Mouse (Mus musculus) hindbrain, postnatal 0 days (tissue): ENCODE results near the gene Apoa1. TPM values are rescaled to one million over a fixed set of nuclear protein-coding genes. Genes with fewer than 3 reads are reported as not detected.

Experiments
- ATAC-seq: fragments of 200-750 bp; cut with Nextera tagmentation; 2 replicates; pipeline ENCODE4 v1.8.0; 2017; ENCODE audit warnings: mild to moderate bottlenecking, moderate TSS enrichment, moderate library complexity
- DNase-seq: peaks from one replicate; pipeline ENCODE4 v3.0.0-alpha.2; 2015; ENCODE audit warnings: low spot score
- H3K27ac ChIP-seq: fragments of 300-500 bp; sonication (generic); 2 replicates; pipeline ENCODE4 v1.5.1; 2014; ENCODE audit warnings: mild to moderate bottlenecking
- H3K27me3 ChIP-seq: fragments of 300-500 bp; sonication (generic); 2 replicates; pipeline ENCODE4 v1.6.1; 2014; ENCODE audit warnings: low read length, mixed read lengths; ENCODE audit not compliant: insufficient read depth
- H3K36me3 ChIP-seq: fragments of 300-500 bp; sonication (generic); 2 replicates; pipeline ENCODE4 v1.6.1; 2014; ENCODE audit warnings: low read length, mixed read lengths; ENCODE audit not compliant: insufficient read depth
- H3K4me1 ChIP-seq: fragments of 300-500 bp; sonication (generic); 2 replicates; pipeline ENCODE4 v1.6.1; 2014; ENCODE audit warnings: antibody characterized with exemption, low read length, mixed read lengths; ENCODE audit not compliant: insufficient read depth
- H3K4me2 ChIP-seq: fragments of 300-500 bp; sonication (generic); 2 replicates; pipeline ENCODE4 v1.6.1; 2014; ENCODE audit warnings: low read depth, mild to moderate bottlenecking, low read length, moderate library complexity, mixed read lengths
- H3K4me3 ChIP-seq: fragments of 300-500 bp; sonication (generic); 2 replicates; pipeline ENCODE4 v1.5.1; 2014; ENCODE audit warnings: low read length
- H3K9ac ChIP-seq: fragments of 300-500 bp; sonication (generic); replicated peaks from 2 replicates; pipeline ENCODE4 v1.6.1; 2014; ENCODE audit warnings: mild to moderate bottlenecking, low read length, moderate library complexity, mixed read lengths
- H3K9me3 ChIP-seq: fragments of 300-500 bp; sonication (generic); 2 replicates; pipeline ENCODE4 v1.6.1; 2016; ENCODE audit warnings: low read length, mixed read lengths
- CTCF ChIP-seq: IDR thresholded peaks from 2 replicates; pipeline ENCODE4 v1.5.1; 2016; ENCODE audit warnings: antibody characterized with exemption, control low read depth, low read depth
- WGBS: fragments of 180-500 bp; shearing (Covaris S2); extraction: QIAGEN DNeasy Blood & Tissue Kit; methylation state at CpG from one replicate; pipeline ENCODE4 v1.1.7; 2014; 5-methylcytosine and 5-hydroxymethylcytosine counted together
- polyA plus RNA-seq: library from polyadenylated mRNA; unstranded; fragments of >200 nt; fragmentation: Nextera tagmentation; extraction: Ambion mirVana; gene quantifications from 2 replicates; pipeline ENCODE4 v1.2.1, GENCODE M21; 2015
- total RNA-seq: library from RNA; depleted of rRNA; stranded (reverse); fragments of >200 nt; gene quantifications from 2 replicates; pipeline ENCODE4 v1.2.3, GENCODE M21; 2014

Gene Apoa1
- total and polyA plus RNA-seq, 2 experiments from 2014 or later: 1.6 to 4.5 TPM

- Histone ChIP-seq H3K4me2 (no peak overlapping the region), H3K4me3 (no peak overlapping the region), H3K9me3 (no peaks in the 10 kb centered on the region), H3K27ac (no peak overlapping the region), H3K9ac (no peak overlapping the region), H3K36me3 (peaks cover 36% of the 10 kb centered on the region), H3K27me3 (no peaks in the 10 kb centered on the region), H3K4me1 (no peaks in the 10 kb centered on the region)
- ATAC-seq (no peak), DNase-seq (no peak)
- 84% methylated on average over 4 of the region's 4 CpGs for WGBS
- no peak for TF ChIP-seq CTCF
Measured at GRCm38 (mm10) chr9:46214276-46214675, 14.1 kb upstream of the Apoa1 start.

- Histone ChIP-seq H3K27me3 (no peaks in the 10 kb centered on the region), H3K4me3 (no peak overlapping the region), H3K9me3 (no peaks in the 10 kb centered on the region), H3K27ac (no peak overlapping the region), H3K4me2 (no peak overlapping the region), H3K36me3 (peaks cover 34% of the 10 kb centered on the region), H3K9ac (no peak overlapping the region), H3K4me1 (no peaks in the 10 kb centered on the region)
- WGBS: 90% methylated on average over 10 of the region's 10 CpGs
- ATAC-seq (no peak), DNase-seq (no peak)
- TF ChIP-seq CTCF: no peak
Measured at GRCm38 (mm10) chr9:46214946-46215337, 13.4 kb upstream of the Apoa1 start.

GRCm38 (mm10) chr9:46215338-46216322 is 12.8 kb upstream of the Apoa1 start:
- Histone ChIP-seq H3K4me3 (no peak overlapping the region), H3K27me3 (no peaks in the 10 kb centered on the region), H3K4me2 (no peak overlapping the region), H3K4me1 (no peaks in the 10 kb centered on the region), H3K36me3 (peaks cover 34% of the 10 kb centered on the region), H3K9ac (no peak overlapping the region), H3K9me3 (no peaks in the 10 kb centered on the region), H3K27ac (no peak overlapping the region)
- ATAC-seq (no peak), DNase-seq (no peak)
- 86% methylated on average over 11 of the region's 11 CpGs for WGBS
- no peak for TF ChIP-seq CTCF

GRCm38 (mm10) chr9:46216744-46217470 is 11.5 kb upstream of the Apoa1 start:
- 93% methylated on average over 13 of the region's 13 CpGs for WGBS
- DNase-seq (no peak), ATAC-seq (no peak)
- no peak for TF ChIP-seq CTCF
- H3K4me1 ChIP-seq: no peaks in the 10 kb centered on the region
- H3K9ac ChIP-seq: no peak overlapping the region
- H3K4me3 ChIP-seq: no peak overlapping the region
- no peaks in the 10 kb centered on the region for H3K27me3 ChIP-seq
- H3K36me3 ChIP-seq: peaks cover 34% of the 10 kb centered on the region
- no peaks in the 10 kb centered on the region for H3K9me3 ChIP-seq
- no peak overlapping the region for H3K4me2 ChIP-seq
- no peak overlapping the region for H3K27ac ChIP-seq

GRCm38 (mm10) chr9:46218176-46218575 is 10.2 kb upstream of the Apoa1 start:
- H3K9ac ChIP-seq: no peak overlapping the region
- no peak overlapping the region for H3K27ac ChIP-seq
- 86% methylated on average over 9 of the region's 9 CpGs for WGBS
- no peak for ATAC-seq
- DNase-seq: no peak
- no peak for TF ChIP-seq CTCF
- H3K4me1 ChIP-seq: no peaks in the 10 kb centered on the region
- no peak overlapping the region for H3K4me2 ChIP-seq
- H3K9me3 ChIP-seq: no peaks in the 10 kb centered on the region
- H3K36me3 ChIP-seq: peaks cover 31% of the 10 kb centered on the region
- H3K4me3 ChIP-seq: no peak overlapping the region
- no peaks in the 10 kb centered on the region for H3K27me3 ChIP-seq

GRCm38 (mm10) chr9:46223090-46223489 is 5.3 kb upstream of the Apoa1 start:
- Histone ChIP-seq H3K36me3 (peaks cover 25% of the 10 kb centered on the region), H3K9ac (no peak overlapping the region), H3K27ac (no peak overlapping the region), H3K4me2 (no peak overlapping the region), H3K9me3 (no peaks in the 10 kb centered on the region), H3K4me3 (no peak overlapping the region), H3K27me3 (no peaks in the 10 kb centered on the region), H3K4me1 (no peaks in the 10 kb centered on the region)
- 77% methylated on average over 6 of the region's 6 CpGs for WGBS
- TF ChIP-seq CTCF: no peak
- DNase-seq: no peak
- ATAC-seq: no peak

- no peak for ATAC-seq
- Histone ChIP-seq H3K27me3 (no peaks in the 10 kb centered on the region), H3K4me1 (no peaks in the 10 kb centered on the region), H3K27ac (no peak overlapping the region), H3K4me2 (no peak overlapping the region), H3K4me3 (no peak overlapping the region), H3K36me3 (peaks cover 25% of the 10 kb centered on the region), H3K9ac (no peak overlapping the region), H3K9me3 (no peaks in the 10 kb centered on the region)
- WGBS: 93% methylated on average over 3 of the region's 3 CpGs
- TF ChIP-seq CTCF: no peak
- no peak for DNase-seq
Measured at GRCm38 (mm10) chr9:46224101-46224500, 4.3 kb upstream of the Apoa1 start.
